12 mouse cellular contexts compared by ENCODE assay signal in the genomic region with DNA sequence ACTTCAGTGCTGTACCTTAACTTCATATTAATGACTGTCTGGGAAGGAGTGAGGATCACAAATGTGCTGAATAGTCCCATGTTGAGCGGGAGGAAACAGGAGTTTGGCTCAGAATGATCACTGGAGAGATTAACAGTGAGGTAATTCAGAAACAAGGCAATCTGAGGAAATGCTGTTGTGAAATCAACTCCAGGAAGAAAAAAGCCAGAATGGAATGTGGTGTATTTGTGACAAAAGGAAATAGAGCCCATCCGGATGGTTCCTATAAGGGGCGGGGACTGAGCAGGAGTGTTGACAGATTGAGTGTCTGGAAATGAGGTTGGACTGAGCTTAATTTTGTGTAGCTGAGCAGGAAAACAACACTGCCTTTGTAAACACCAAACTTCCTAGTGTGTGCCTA.
DNase-seq lines count a peak whose midpoint lies in the region; TF ChIP-seq lines count a peak whose summit lies in the region.
"Had no signal": no experiment of that assay in that cellular context is flagged by ENCODE, and none has a peak within 500 bp of the region (broad histone marks: within the 10 kb centered on the region; RNA-seq: fewer than 3 reads in every experiment).

No protein-coding gene starts in this region.

- no peak for TF ChIP-seq POLR2A in embryonic fibroblast, embryonic 13.5 days (IDR thresholded peaks at IDR 0.05; ENCODE audit: low read depth, low read length)

- no peaks in the 10 kb centered on the region for H3K36me3 ChIP-seq in midbrain, embryonic 10.5 days
- H3K36me3 ChIP-seq: liver, embryonic 13.5 days; neural tube, embryonic 13.5 days had no signal

- H3K4me3 ChIP-seq in embryonic fibroblast, embryonic 13.5 days (ENCODE audit: insufficient read depth, low read length): no peak overlapping the region
- H3K4me3 ChIP-seq in midbrain, embryonic 10.5 days: no peak overlapping the region
- H3K4me3 ChIP-seq: liver, embryonic 13.5 days; neural tube, embryonic 13.5 days had no signal

- no peaks in the 10 kb centered on the region for H3K27me3 ChIP-seq in midbrain, embryonic 10.5 days (ENCODE audit: low read depth, poor library complexity, severe bottlenecking)
- H3K27me3 ChIP-seq: liver, embryonic 13.5 days; neural tube, embryonic 13.5 days had no signal

- peaks cover 8% of the 10 kb centered on the region for H3K4me1 ChIP-seq in embryonic fibroblast, embryonic 13.5 days (ENCODE audit: control insufficient read depth, insufficient read depth, low read length)
- H3K4me1 ChIP-seq in midbrain, embryonic 10.5 days: no peaks in the 10 kb centered on the region

- no peaks in the 10 kb centered on the region for H3K9me3 ChIP-seq in midbrain, embryonic 10.5 days (replicated peaks)
- H3K9me3 ChIP-seq: liver, embryonic 13.5 days; neural tube, embryonic 13.5 days had no signal

- DNase-seq in heart, adult 11 months: peak; percentile 95
- DNase-seq in heart, postnatal 36 days: no peak
- DNase-seq in kidney, adult 9 months: peak; percentile 64
- peak; percentile 77 for DNase-seq in lung, postnatal 25 days (ENCODE audit: low spot score)
- DNase-seq in midbrain, embryonic 10.5 days (ENCODE audit: low spot score): no peak
- no peak for DNase-seq in adrenal gland, adult 18-20 months (ENCODE audit: low spot score in 2 of 2)
- no peak for DNase-seq in urinary bladder, postnatal 10 days (ENCODE audit: low spot score)
- DNase-seq: cerebellum, postnatal 36 days; gastrocnemius, postnatal 10 days; liver, embryonic 13.5 days had no signal

- no peak for TF ChIP-seq CTCF in embryonic fibroblast, embryonic 13.5 days (IDR thresholded peaks at IDR 0.05; ENCODE audit: borderline replicate concordance, insufficient read depth, low read length)

- peak overlapping the region; percentile 45; the same call in 1 of the 2 replicates for H3K27ac ChIP-seq in embryonic fibroblast, embryonic 13.5 days (ENCODE audit: insufficient read depth, low read length)
- H3K27ac ChIP-seq in midbrain, embryonic 10.5 days (replicated peaks): no peak overlapping the region
- H3K27ac ChIP-seq: liver, embryonic 13.5 days; neural tube, embryonic 13.5 days had no signal

- intact Hi-C loops in heart, postnatal 36 days (cut with DNase I): loop anchor here (5.0 kb wide), 1 partner anchor 97 kb away; no protein-coding TSS in a partner anchor

- 83% methylated on average over 3 of the region's 3 CpGs for WGBS in midbrain, embryonic 10.5 days

Comparison
In these comparisons a context has a peak if more than half of its experiments do, and no peak if none do; other contexts are left out.
1. DNase-seq: peak in heart, adult 11 months (single experiment), kidney, adult 9 months (single experiment) and lung, postnatal 25 days (single experiment); none in heart, postnatal 36 days (0 of 2), midbrain, embryonic 10.5 days (single experiment), adrenal gland, adult 18-20 months (0 of 2) and urinary bladder, postnatal 10 days (single experiment).